Mouse (Mus musculus): ENCODE results near the gene Havcr2.

Gene Havcr2

GRCm38 (mm10) chr11:46454453-46455045, at the start of gene Havcr2:
TSS of gene Havcr2 (plus strand) at chr11:46454935.
- in situ Hi-C loops (cut with MboI; ENCODE audit: low pct_unique_long_range_greater_than_20kb in 1 of 2, low sequenced_read_pairs in 2 of 2, unreplicated experiment in 1 of 2), result no loop called here

DNA sequence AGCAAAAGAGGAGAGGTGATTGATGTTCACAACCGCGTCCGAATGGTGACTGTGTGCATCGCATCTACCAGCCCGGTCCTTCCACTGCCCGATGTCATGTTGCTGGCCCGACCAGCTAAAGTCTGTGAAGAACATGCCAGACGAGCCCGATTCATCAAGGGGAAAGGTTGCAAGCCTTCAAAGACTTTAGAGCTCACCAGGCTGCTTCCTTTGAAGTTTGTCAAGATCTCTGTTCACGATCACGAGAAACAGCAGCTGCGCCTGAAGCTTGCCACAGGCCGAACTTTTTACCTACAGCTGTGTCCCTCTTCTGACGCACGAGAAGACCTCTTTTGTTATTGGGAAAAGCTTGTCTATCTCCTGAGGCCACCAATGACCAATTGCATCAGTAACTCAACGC, 49.7 kb upstream of the Havcr2 start:
- in situ Hi-C loops (cut with MboI; ENCODE audit: low pct_unique_long_range_greater_than_20kb in 1 of 2, low sequenced_read_pairs in 2 of 2, unreplicated experiment in 1 of 2), result no loop called here

GRCm38 (mm10) chr11:46406721-46407120, 48.0 kb upstream of the Havcr2 start:
- in situ Hi-C loops (cut with MboI; ENCODE audit: low pct_unique_long_range_greater_than_20kb in 1 of 2, low sequenced_read_pairs in 2 of 2, unreplicated experiment in 1 of 2), result no loop called here

- in situ Hi-C loops (cut with MboI; ENCODE audit: low pct_unique_long_range_greater_than_20kb in 1 of 2, low sequenced_read_pairs in 2 of 2, unreplicated experiment in 1 of 2), result no loop called here
Observed at GRCm38 (mm10) chr11:46410018-46410563, 44.6 kb upstream of the Havcr2 start.

- in situ Hi-C loops (cut with MboI; ENCODE audit: low pct_unique_long_range_greater_than_20kb in 1 of 2, low sequenced_read_pairs in 2 of 2, unreplicated experiment in 1 of 2), result no loop called here
Observed at GRCm38 (mm10) chr11:46418438-46418837, 36.3 kb upstream of the Havcr2 start.

DNA sequence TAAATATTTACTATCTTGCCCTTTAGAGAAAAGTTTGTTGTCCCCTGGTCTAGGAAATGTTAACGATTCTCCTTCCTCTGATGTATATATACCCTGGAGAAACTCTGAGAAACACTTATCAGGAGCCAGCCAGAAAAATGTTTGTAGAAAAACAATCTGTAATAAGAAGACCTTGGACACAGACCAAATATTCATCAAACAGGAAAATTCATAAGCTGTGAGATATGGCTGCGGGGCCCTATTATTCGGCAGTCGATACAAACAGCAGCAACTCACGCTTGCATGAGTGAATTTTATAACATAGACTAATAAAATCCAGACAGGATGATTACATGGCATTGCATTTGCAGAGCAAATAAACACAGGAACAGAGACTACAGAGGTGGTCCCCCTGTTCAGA, 35.9 kb upstream of the Havcr2 start:
- in situ Hi-C loops (cut with MboI; ENCODE audit: low pct_unique_long_range_greater_than_20kb in 1 of 2, low sequenced_read_pairs in 2 of 2, unreplicated experiment in 1 of 2), result no loop called here

GRCm38 (mm10) chr11:46421086-46421888, 33.4 kb upstream of the Havcr2 start:
- in situ Hi-C loops (cut with MboI; ENCODE audit: low pct_unique_long_range_greater_than_20kb in 1 of 2, low sequenced_read_pairs in 2 of 2, unreplicated experiment in 1 of 2), result no loop called here

DNA sequence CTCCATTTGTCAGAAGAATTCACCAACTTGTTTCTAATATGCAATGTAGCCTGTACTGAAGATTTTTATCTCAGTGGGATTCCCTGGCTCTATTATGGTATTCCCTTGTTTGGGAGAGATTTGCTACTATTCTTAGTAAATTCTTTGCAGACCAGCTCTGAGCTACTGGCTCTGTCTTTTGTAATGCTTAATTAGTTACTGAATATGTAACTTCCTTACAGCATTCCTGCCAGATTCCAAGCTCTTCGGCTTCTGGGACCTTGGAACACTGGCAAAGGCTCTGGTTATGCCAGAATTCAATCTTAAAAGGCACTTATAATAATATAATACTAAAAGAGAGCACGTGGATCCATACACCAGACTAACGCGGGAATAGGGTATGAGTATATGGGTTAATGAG, 26.6 kb upstream of the Havcr2 start:
- in situ Hi-C loops (cut with MboI; ENCODE audit: low pct_unique_long_range_greater_than_20kb in 1 of 2, low sequenced_read_pairs in 2 of 2, unreplicated experiment in 1 of 2), result loop anchor here (25.0 kb wide), 1 partner anchor 166 kb away; no protein-coding TSS in a partner anchor

DNA sequence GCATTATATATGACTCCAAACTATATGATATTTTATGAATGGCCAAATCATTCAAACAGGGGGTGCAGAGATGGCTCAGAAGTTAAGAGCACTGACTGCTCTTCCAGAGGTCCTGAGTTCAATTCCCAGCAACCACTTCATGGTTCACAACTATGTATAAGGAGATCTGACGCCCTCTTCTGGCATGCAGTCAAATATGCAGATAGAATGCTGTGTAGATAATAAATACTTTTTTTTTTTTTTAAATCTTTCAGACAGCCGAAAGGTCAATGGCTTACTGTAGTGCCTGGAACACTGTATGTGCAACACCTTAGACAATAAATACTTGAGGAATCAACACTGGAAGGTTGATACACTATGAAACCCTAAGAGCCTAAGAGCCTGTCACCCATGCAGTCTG, 24.6 kb upstream of the Havcr2 start:
- in situ Hi-C loops (cut with MboI; ENCODE audit: low pct_unique_long_range_greater_than_20kb in 1 of 2, low sequenced_read_pairs in 2 of 2, unreplicated experiment in 1 of 2), result loop anchor here (25.0 kb wide), 1 partner anchor 168 kb away; no protein-coding TSS in a partner anchor

GRCm38 (mm10) chr11:46431129-46431528, 23.6 kb upstream of the Havcr2 start:
- in situ Hi-C loops (cut with MboI; ENCODE audit: low pct_unique_long_range_greater_than_20kb in 1 of 2, low sequenced_read_pairs in 2 of 2, unreplicated experiment in 1 of 2), result loop anchor here (25.0 kb wide), 1 partner anchor 169 kb away; no protein-coding TSS in a partner anchor

- in situ Hi-C loops (cut with MboI; ENCODE audit: low pct_unique_long_range_greater_than_20kb in 1 of 2, low sequenced_read_pairs in 2 of 2, unreplicated experiment in 1 of 2), result loop anchor here (25.0 kb wide), 1 partner anchor 173 kb away; no protein-coding TSS in a partner anchor
Observed at GRCm38 (mm10) chr11:46435363-46435762, 19.4 kb upstream of the Havcr2 start.

DNA sequence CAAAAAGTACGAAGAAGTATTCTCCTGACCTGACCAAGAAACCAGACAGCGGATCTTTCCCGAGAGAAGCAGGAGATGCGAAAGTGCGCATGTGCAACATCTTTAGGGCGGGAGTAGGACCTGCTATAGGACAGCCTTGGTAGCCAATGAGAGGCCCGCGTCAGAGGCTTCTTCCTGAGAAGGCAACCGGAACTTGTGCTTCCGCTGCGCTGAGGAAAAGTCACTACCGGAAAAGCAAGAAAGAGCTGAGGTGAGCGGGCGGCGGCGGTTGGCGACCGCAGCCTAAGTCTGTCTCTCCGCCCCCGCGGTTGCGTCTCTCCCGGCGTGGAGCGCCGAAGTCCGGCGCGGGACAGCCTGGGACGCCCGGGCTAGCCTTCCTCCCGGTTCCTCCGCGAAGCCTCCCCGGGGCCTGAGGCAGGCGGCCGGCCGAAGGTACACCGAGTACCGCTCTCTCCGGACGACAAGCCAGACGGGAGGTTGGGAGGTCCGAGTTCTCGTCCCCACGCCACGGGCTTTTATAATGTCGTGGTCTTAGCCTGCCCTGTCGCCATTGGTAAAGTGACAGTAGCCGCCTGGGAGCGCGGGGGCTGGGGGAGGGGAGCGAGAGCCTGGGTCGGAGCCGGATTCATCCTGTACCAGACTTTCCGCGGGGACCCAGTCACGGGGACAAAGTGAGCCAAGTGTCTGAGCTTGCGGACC, 17.8 kb upstream of the Havcr2 start, which contains the start of gene Med7:
Gene Med7, plus strand, starts transcription at position 166 of the 699 bp plus-strand sequence.
- in situ Hi-C loops (cut with MboI; ENCODE audit: low pct_unique_long_range_greater_than_20kb in 1 of 2, low sequenced_read_pairs in 2 of 2, unreplicated experiment in 1 of 2), result loop anchor here (25.0 kb wide), 1 partner anchor 175 kb away; no protein-coding TSS in a partner anchor

DNA sequence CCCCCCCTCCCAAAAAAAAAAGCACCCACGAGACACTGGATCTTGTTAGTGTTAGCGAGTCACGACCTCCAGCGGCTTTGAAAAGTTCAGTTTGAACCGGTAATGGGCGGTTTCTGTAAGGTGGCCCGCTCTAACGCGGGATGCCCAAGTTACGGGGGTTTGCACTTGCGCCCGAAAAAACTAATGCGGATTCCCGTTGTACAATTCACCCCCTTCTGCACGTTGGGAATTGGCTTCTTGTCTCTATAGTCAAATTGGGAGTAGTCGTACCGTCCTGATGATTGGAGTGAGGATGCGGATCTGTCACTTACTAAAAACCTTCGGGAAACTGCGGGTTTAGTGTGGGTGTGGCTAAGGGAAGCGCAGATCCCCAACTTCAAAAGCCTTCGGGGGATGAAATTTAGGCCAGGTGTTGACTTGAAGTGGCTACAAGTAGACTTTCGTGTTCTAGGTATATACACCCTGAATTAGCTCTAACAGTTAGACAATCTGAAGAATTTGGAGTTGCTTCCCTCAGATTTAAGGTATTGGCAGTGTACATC, 17.2 kb upstream of the Havcr2 start:
- in situ Hi-C loops (cut with MboI; ENCODE audit: low pct_unique_long_range_greater_than_20kb in 1 of 2, low sequenced_read_pairs in 2 of 2, unreplicated experiment in 1 of 2), result loop anchor here (25.0 kb wide), 1 partner anchor 175 kb away; no protein-coding TSS in a partner anchor

DNA sequence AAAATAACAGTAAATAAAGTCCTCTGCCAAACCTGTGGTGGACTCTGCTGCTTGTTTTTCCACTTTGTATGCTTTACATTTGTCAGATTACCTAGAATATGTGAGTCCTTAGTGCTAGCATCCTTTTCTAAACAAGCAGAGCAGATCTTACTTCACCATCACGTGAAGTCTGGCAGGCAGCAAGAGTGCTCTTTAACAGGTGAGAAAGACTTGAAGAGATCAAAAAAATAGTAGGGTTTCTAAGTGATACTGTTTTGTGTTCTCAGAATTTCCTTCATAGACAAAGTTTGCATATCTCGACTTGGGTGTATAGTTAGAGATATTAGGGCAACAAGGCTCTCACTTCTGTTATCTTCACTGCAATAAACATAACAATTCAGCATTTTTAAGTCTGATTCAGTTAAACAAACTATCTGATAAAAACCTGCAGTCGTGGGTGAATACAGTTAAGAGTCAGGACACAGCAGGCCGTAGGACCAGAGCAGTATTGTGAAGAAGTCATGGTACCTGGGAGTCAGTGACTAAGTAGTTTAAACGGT, 15.7 kb upstream of the Havcr2 start:
- in situ Hi-C loops (cut with MboI; ENCODE audit: low pct_unique_long_range_greater_than_20kb in 1 of 2, low sequenced_read_pairs in 2 of 2, unreplicated experiment in 1 of 2), result loop anchor here (25.0 kb wide), 1 partner anchor 177 kb away; no protein-coding TSS in a partner anchor

GRCm38 (mm10) chr11:46441774-46442173, 13.0 kb upstream of the Havcr2 start:
- in situ Hi-C loops (cut with MboI; ENCODE audit: low pct_unique_long_range_greater_than_20kb in 1 of 2, low sequenced_read_pairs in 2 of 2, unreplicated experiment in 1 of 2), result loop anchor here (25.0 kb wide), 1 partner anchor 179 kb away; no protein-coding TSS in a partner anchor

- in situ Hi-C loops (cut with MboI; ENCODE audit: low pct_unique_long_range_greater_than_20kb in 1 of 2, low sequenced_read_pairs in 2 of 2, unreplicated experiment in 1 of 2), result loop anchor here (25.0 kb wide), 1 partner anchor 181 kb away; no protein-coding TSS in a partner anchor
Observed at GRCm38 (mm10) chr11:46443152-46443551, 11.6 kb upstream of the Havcr2 start.

GRCm38 (mm10) chr11:46443979-46444378, 10.8 kb upstream of the Havcr2 start:
- in situ Hi-C loops (cut with MboI; ENCODE audit: low pct_unique_long_range_greater_than_20kb in 1 of 2, low sequenced_read_pairs in 2 of 2, unreplicated experiment in 1 of 2), result loop anchor here (25.0 kb wide), 1 partner anchor 182 kb away; no protein-coding TSS in a partner anchor

DNA sequence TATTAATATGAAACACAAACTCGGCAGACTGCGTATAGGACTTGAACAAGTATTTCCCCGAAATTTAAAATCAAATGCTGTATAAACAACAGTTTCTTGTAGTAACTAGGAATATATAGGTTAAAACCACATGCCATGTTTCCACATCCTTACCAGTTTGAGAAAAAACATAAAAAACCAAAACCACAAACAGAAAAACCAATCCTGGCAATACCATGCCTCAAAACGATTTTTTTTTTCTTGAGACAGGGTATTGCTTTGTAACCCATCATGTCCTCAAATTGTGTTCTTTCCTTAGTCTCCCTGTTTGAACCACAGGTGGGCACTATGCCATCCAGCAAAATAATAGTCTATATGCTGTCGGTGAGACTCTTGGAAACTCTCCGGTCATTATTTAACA, 8.6 kb upstream of the Havcr2 start:
- in situ Hi-C loops (cut with MboI; ENCODE audit: low pct_unique_long_range_greater_than_20kb in 1 of 2, low sequenced_read_pairs in 2 of 2, unreplicated experiment in 1 of 2), result loop anchor here (25.0 kb wide), 1 partner anchor 184 kb away; no protein-coding TSS in a partner anchor

All from mouse embryonic stem cell (cell line).